Comparison of ENCODE assay signal across 9 mouse cellular contexts in genomic region chr7:25827199-25827598, GRCm38 (mm10). TPM values are rescaled to one million over a fixed set of nuclear protein-coding genes. Genes with fewer than 3 reads are reported as not detected.
DNase-seq lines count a peak whose midpoint lies in the region; ATAC-seq lines count a peak whose summit lies in the region.
"Had no signal": no experiment of that assay in that cellular context is flagged by ENCODE, and none has a peak within 500 bp of the region (broad histone marks: within the 10 kb centered on the region; RNA-seq: fewer than 3 reads in every experiment).

No protein-coding gene starts in this region.

- no peak overlapping the region for H3K4me2 ChIP-seq in liver, embryonic 16.5 days (ENCODE audit: low read depth, low read length)
- H3K4me2 ChIP-seq in liver, embryonic 11.5 days: no peak overlapping the region
- no peak overlapping the region for H3K4me2 ChIP-seq in midbrain, embryonic 14.5 days (ENCODE audit: low read length)

- H3K9ac ChIP-seq in liver, embryonic 16.5 days (ENCODE audit: low read depth, low read length): no peak overlapping the region
- no peak overlapping the region for H3K9ac ChIP-seq in liver, embryonic 11.5 days (ENCODE audit: low read depth, low read length)
- no peak overlapping the region for H3K9ac ChIP-seq in midbrain, embryonic 14.5 days (replicated peaks; ENCODE audit: low read length)
- H3K9ac ChIP-seq: liver, embryonic 14.5 days had no signal

- H3K4me1 ChIP-seq in liver, embryonic 16.5 days (ENCODE audit: control insufficient read depth, low read depth, low read length): no peaks in the 10 kb centered on the region
- H3K4me1 ChIP-seq in liver, embryonic 11.5 days (replicated peaks; ENCODE audit: control insufficient read depth, insufficient read depth, low read length): peaks cover 5% of the 10 kb centered on the region; the same call in 1 of the 2 replicates
- no peaks in the 10 kb centered on the region for H3K4me1 ChIP-seq in midbrain, embryonic 10.5 days
- H3K4me1 ChIP-seq in midbrain, embryonic 14.5 days (ENCODE audit: control insufficient read depth, insufficient read depth, low read length): no peaks in the 10 kb centered on the region

- H3K27me3 ChIP-seq in liver, embryonic 16.5 days (ENCODE audit: control insufficient read depth, insufficient read depth, low read depth, low read length): no peaks in the 10 kb centered on the region
- H3K27me3 ChIP-seq in liver, embryonic 11.5 days (replicated peaks; ENCODE audit: control insufficient read depth, insufficient read depth, low read length): no peaks in the 10 kb centered on the region
- H3K27me3 ChIP-seq in midbrain, embryonic 10.5 days (ENCODE audit: low read depth, poor library complexity, severe bottlenecking): no peaks in the 10 kb centered on the region
- no peaks in the 10 kb centered on the region for H3K27me3 ChIP-seq in midbrain, embryonic 14.5 days (ENCODE audit: control insufficient read depth, insufficient read depth, low read length)

- no peak for DNase-seq in liver, embryonic 11.5 days (ENCODE audit: low spot score)
- DNase-seq in kidney, adult 8-10 months: peak; percentile 88 to 90
- peak; percentile 25 to 46 for DNase-seq in natural killer cell, adult 2 months (ENCODE audit: low spot score in 2 of 2)
- DNase-seq in midbrain, embryonic 10.5 days (ENCODE audit: low spot score): no peak
- no peak for DNase-seq in midbrain, embryonic 14.5 days
- no peak for DNase-seq in spleen, postnatal 4 days (ENCODE audit: low spot score in 2 of 2)

- ATAC-seq in liver, embryonic 16.5 days (ENCODE audit: low read depth): peak; percentile 37; the same call in 1 of the 2 replicates
- ATAC-seq in liver, embryonic 11.5 days (replicated peaks; ENCODE audit: low FRiP score): no peak
- ATAC-seq in common myeloid progenitor, adult 5-6 weeks (replicated peaks; ENCODE audit: low read depth, poor library complexity, severe bottlenecking): peak; percentile 88
- no peak for ATAC-seq in midbrain, embryonic 14.5 days (ENCODE audit: low FRiP score, low TSS enrichment)

- no peak overlapping the region for H3K4me3 ChIP-seq in liver, embryonic 16.5 days (ENCODE audit: low read depth, low read length)
- no peak overlapping the region for H3K4me3 ChIP-seq in liver, embryonic 11.5 days (ENCODE audit: low read depth, low read length)
- no peak overlapping the region for H3K4me3 ChIP-seq in midbrain, embryonic 10.5 days
- no peak overlapping the region for H3K4me3 ChIP-seq in midbrain, embryonic 14.5 days (replicated peaks; ENCODE audit: low read depth, low read length)

- no peak overlapping the region for H3K27ac ChIP-seq in liver, embryonic 16.5 days (ENCODE audit: low read length)
- H3K27ac ChIP-seq in liver, embryonic 11.5 days (ENCODE audit: low read depth, low read length): no peak overlapping the region
- H3K27ac ChIP-seq in midbrain, embryonic 10.5 days (replicated peaks): no peak overlapping the region
- H3K27ac ChIP-seq in midbrain, embryonic 14.5 days (replicated peaks; ENCODE audit: low read depth, low read length): no peak overlapping the region
- H3K27ac ChIP-seq: liver, embryonic 14.5 days had no signal

- H3K9me3 ChIP-seq in liver, embryonic 16.5 days (replicated peaks; ENCODE audit: control insufficient read depth, low read length): no peaks in the 10 kb centered on the region
- no peaks in the 10 kb centered on the region for H3K9me3 ChIP-seq in liver, embryonic 11.5 days (ENCODE audit: control insufficient read depth, low read length)
- no peaks in the 10 kb centered on the region for H3K9me3 ChIP-seq in midbrain, embryonic 10.5 days (replicated peaks)
- no peaks in the 10 kb centered on the region for H3K9me3 ChIP-seq in midbrain, embryonic 14.5 days (ENCODE audit: control insufficient read depth, low read length)

- no peaks in the 10 kb centered on the region for H3K36me3 ChIP-seq in liver, embryonic 16.5 days (ENCODE audit: control insufficient read depth, insufficient read depth)
- H3K36me3 ChIP-seq in liver, embryonic 11.5 days (ENCODE audit: control insufficient read depth, insufficient read depth, low read length): no peaks in the 10 kb centered on the region
- H3K36me3 ChIP-seq in midbrain, embryonic 10.5 days: no peaks in the 10 kb centered on the region
- no peaks in the 10 kb centered on the region for H3K36me3 ChIP-seq in midbrain, embryonic 14.5 days (ENCODE audit: control insufficient read depth, insufficient read depth, low read length)

- 9% methylated on average over 3 of the region's 3 CpGs for WGBS in liver, embryonic 16.5 days (ENCODE audit: insufficient replicate concordance)
- WGBS in liver, embryonic 11.5 days: 43% methylated on average over 3 of the region's 3 CpGs
- 77% methylated on average over 3 of the region's 3 CpGs for WGBS in midbrain, embryonic 10.5 days
- 83% methylated on average over 3 of the region's 3 CpGs for WGBS in midbrain, embryonic 14.5 days

RNA-seq across cellular contexts. Expression of gene Cyp2s1, which starts 10.5 kb away (rescaled TPM):
- polyA plus RNA-seq in liver, embryonic 16.5 days (2015; fragmentation: Nextera tagmentation; extraction: Ambion mirVana): 0.42 and 0.80 TPM in 2 replicates
- polyA plus RNA-seq in liver, embryonic 11.5 days (2014; fragmentation: Nextera tagmentation; extraction: Ambion mirVana): 1.4 and 2.6 TPM in 2 replicates
- 0.27 and 0.29 TPM in 2 replicates for total RNA-seq in common myeloid progenitor, adult 5-6 weeks (2017)
- 0.25 and 0.34 TPM in 2 replicates for polyA plus RNA-seq in midbrain, embryonic 10.5 days (2016; fragmentation: Nextera tagmentation; extraction: Ambion mirVana)
- polyA plus RNA-seq in midbrain, embryonic 14.5 days (2014; fragmentation: Nextera tagmentation; extraction: Ambion mirVana): 1.4 and 2.1 TPM in 2 replicates

RNA-seq across cellular contexts. Expression of gene Axl, which starts 38.7 kb away (rescaled TPM):
- 20.2 and 24.9 TPM in 2 replicates for polyA plus RNA-seq in liver, embryonic 16.5 days (2015; fragmentation: Nextera tagmentation; extraction: Ambion mirVana)
- polyA plus RNA-seq in liver, embryonic 11.5 days (2014; fragmentation: Nextera tagmentation; extraction: Ambion mirVana): 34.2 and 35.4 TPM in 2 replicates
- total RNA-seq in common myeloid progenitor, adult 5-6 weeks (2017): 0.96 and 4.0 TPM in 2 replicates
- polyA plus RNA-seq in midbrain, embryonic 10.5 days (2016; fragmentation: Nextera tagmentation; extraction: Ambion mirVana): 16.5 and 21.6 TPM in 2 replicates
- 9.3 and 20.2 TPM in 2 replicates for polyA plus RNA-seq in midbrain, embryonic 14.5 days (2014; fragmentation: Nextera tagmentation; extraction: Ambion mirVana)

Comparison
In these comparisons a context has a peak if more than half of its experiments do, and no peak if none do; other contexts are left out.
1. ATAC-seq: peak in liver, embryonic 16.5 days (single experiment) and common myeloid progenitor, adult 5-6 weeks (single experiment); none in liver, embryonic 11.5 days (single experiment) and midbrain, embryonic 14.5 days (single experiment).
2. DNase-seq: peak in kidney, adult 8-10 months (2 of 2) and natural killer cell, adult 2 months (2 of 2); none in liver, embryonic 11.5 days (single experiment), midbrain, embryonic 10.5 days (single experiment), midbrain, embryonic 14.5 days (single experiment) and spleen, postnatal 4 days (0 of 2).